Mouse (Mus musculus): Measurements from ENCODE around the gene Siglec1. TPM values are rescaled to one million over a fixed set of nuclear protein-coding genes. Genes with fewer than 3 reads are reported as not detected.

Gene Siglec1
- polyA plus RNA-seq, 1 experiment from 2014 or later, result 0.10 TPM

DNA sequence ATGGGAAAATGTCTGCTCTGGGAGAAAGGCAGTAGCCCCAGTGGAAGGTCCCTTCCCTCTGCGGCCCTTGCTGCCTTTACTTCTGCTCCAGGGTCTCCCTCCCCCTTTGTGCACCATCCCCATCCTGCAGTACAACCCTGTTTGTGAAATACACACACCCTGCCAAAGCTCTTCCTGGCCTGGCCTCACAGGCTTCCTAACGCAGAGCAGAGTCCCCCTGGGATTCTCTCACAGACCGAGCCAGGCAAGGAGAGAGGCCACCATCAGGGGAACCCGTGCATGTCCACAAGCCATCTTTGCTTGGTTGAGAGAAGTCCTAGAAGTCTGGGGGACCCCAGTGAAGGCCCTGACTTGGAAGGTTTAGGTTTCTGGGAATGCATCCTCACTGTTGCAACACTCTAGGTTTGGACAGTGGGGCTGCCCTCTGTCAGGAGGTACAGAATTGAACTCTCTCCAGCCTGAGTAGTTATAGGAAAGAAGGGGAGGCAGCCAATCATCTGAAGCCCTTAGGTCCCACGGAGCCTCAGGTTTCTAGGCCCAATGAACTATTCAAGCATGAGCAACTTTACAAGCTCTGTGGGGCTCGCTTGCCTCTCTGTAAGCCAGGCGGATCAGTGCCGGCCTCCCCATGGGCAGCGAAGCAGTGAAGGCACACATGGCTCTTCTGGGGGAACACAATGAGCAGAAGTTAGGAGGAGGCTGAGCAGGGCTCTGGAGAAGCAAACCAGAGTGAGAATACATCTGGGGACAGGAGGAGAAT, 26.6 kb downstream of the Siglec1 start:
- no peak for ATAC-seq (ENCODE audit: low FRiP score)
- Histone ChIP-seq H3K4me2 (no peak overlapping the region), H3K27me3 (ENCODE audit: control insufficient read depth, insufficient read depth, low read length) (peaks cover 33% of the 10 kb centered on the region), H3K4me3 (ENCODE audit: low read depth, low read length) (no peak overlapping the region), H3K36me3 (ENCODE audit: control insufficient read depth, insufficient read depth, low read length) (no peaks in the 10 kb centered on the region), H3K27ac (ENCODE audit: low read depth, low read length) (no peak overlapping the region), H3K4me1 (ENCODE audit: control insufficient read depth, insufficient read depth, low read length) (peaks cover 6% of the 10 kb centered on the region; the same call in 1 of the 2 replicates), H3K9me3 (ENCODE audit: control insufficient read depth, low read length) (no peaks in the 10 kb centered on the region), H3K9ac (ENCODE audit: low read length) (no peak overlapping the region)
- no peak for DNase-seq (ENCODE audit: low spot score, missing footprints)
- WGBS, result 54% methylated on average over 9 of the region's 9 CpGs

GRCm38 (mm10) chr2:131059377-131059776, 27.2 kb downstream of the Siglec1 start:
- no peaks in the 10 kb centered on the region for H3K9me3 ChIP-seq (ENCODE audit: control insufficient read depth, low read length)
- no peak overlapping the region for H3K4me2 ChIP-seq
- ATAC-seq (ENCODE audit: low FRiP score), result no peak
- H3K4me3 ChIP-seq (ENCODE audit: low read depth, low read length), result no peak overlapping the region
- H3K27ac ChIP-seq (ENCODE audit: low read depth, low read length), result no peak overlapping the region
- peaks cover 39% of the 10 kb centered on the region for H3K27me3 ChIP-seq (ENCODE audit: control insufficient read depth, insufficient read depth, low read length)
- no peaks in the 10 kb centered on the region for H3K36me3 ChIP-seq (ENCODE audit: control insufficient read depth, insufficient read depth, low read length)
- H3K4me1 ChIP-seq (ENCODE audit: control insufficient read depth, insufficient read depth, low read length), result peaks cover 6% of the 10 kb centered on the region; the same call in 1 of the 2 replicates
- no peak overlapping the region for H3K9ac ChIP-seq (ENCODE audit: low read length)
- DNase-seq (ENCODE audit: low spot score, missing footprints), result no peak
- WGBS, result 86% methylated on average over 1 of the region's 1 CpGs

- Histone ChIP-seq H3K27ac (ENCODE audit: low read depth, low read length) (no peak overlapping the region), H3K36me3 (ENCODE audit: control insufficient read depth, insufficient read depth, low read length) (no peaks in the 10 kb centered on the region), H3K9me3 (ENCODE audit: control insufficient read depth, low read length) (no peaks in the 10 kb centered on the region), H3K4me1 (ENCODE audit: control insufficient read depth, insufficient read depth, low read length) (peaks cover 6% of the 10 kb centered on the region; the same call in 1 of the 2 replicates), H3K4me2 (no peak overlapping the region), H3K9ac (ENCODE audit: low read length) (no peak overlapping the region), H3K4me3 (ENCODE audit: low read depth, low read length) (no peak overlapping the region), H3K27me3 (ENCODE audit: control insufficient read depth, insufficient read depth, low read length) (peaks cover 43% of the 10 kb centered on the region)
- WGBS, result 92% methylated on average over 8 of the region's 8 CpGs
- ATAC-seq (ENCODE audit: low FRiP score) (no peak), DNase-seq (ENCODE audit: low spot score, missing footprints) (no peak)
Measured at GRCm38 (mm10) chr2:131058672-131059071, 27.9 kb downstream of the Siglec1 start.

GRCm38 (mm10) chr2:131056191-131056590, 30.4 kb downstream of the Siglec1 start:
- Histone ChIP-seq H3K4me3 (ENCODE audit: low read depth, low read length) (no peak overlapping the region), H3K27me3 (ENCODE audit: control insufficient read depth, insufficient read depth, low read length) (peaks cover 51% of the 10 kb centered on the region), H3K36me3 (ENCODE audit: control insufficient read depth, insufficient read depth, low read length) (no peaks in the 10 kb centered on the region), H3K4me1 (ENCODE audit: control insufficient read depth, insufficient read depth, low read length) (peaks cover 4% of the 10 kb centered on the region; the same call in 1 of the 2 replicates), H3K4me2 (no peak overlapping the region), H3K9ac (ENCODE audit: low read length) (no peak overlapping the region), H3K27ac (ENCODE audit: low read depth, low read length) (no peak overlapping the region), H3K9me3 (ENCODE audit: control insufficient read depth, low read length) (no peaks in the 10 kb centered on the region)
- 3% methylated on average over 10 of the region's 10 CpGs for WGBS
- peak; percentile 26; the same call in 1 of the 2 replicates for ATAC-seq (ENCODE audit: low FRiP score)
- DNase-seq (ENCODE audit: low spot score, missing footprints), result peak; percentile 87

GRCm38 (mm10) chr2:131055631-131056030, 30.9 kb downstream of the Siglec1 start:
- peaks cover 4% of the 10 kb centered on the region; the same call in 1 of the 2 replicates for H3K4me1 ChIP-seq (ENCODE audit: control insufficient read depth, insufficient read depth, low read length)
- DNase-seq (ENCODE audit: low spot score, missing footprints) (peak; percentile 97), ATAC-seq (ENCODE audit: low FRiP score) (peak; percentile 36; the same call in 1 of the 2 replicates)
- H3K36me3 ChIP-seq (ENCODE audit: control insufficient read depth, insufficient read depth, low read length), result no peaks in the 10 kb centered on the region
- no peaks in the 10 kb centered on the region for H3K9me3 ChIP-seq (ENCODE audit: control insufficient read depth, low read length)
- H3K4me2 ChIP-seq, result peak overlapping the region; percentile 19; the same call in 1 of the 2 replicates
- H3K4me3 ChIP-seq (ENCODE audit: low read depth, low read length), result no peak overlapping the region
- WGBS, result 6% methylated on average over 10 of the region's 10 CpGs
- no peak overlapping the region for H3K27ac ChIP-seq (ENCODE audit: low read depth, low read length)
- peaks cover 51% of the 10 kb centered on the region for H3K27me3 ChIP-seq (ENCODE audit: control insufficient read depth, insufficient read depth, low read length)
- no peak overlapping the region for H3K9ac ChIP-seq (ENCODE audit: low read length)

DNA sequence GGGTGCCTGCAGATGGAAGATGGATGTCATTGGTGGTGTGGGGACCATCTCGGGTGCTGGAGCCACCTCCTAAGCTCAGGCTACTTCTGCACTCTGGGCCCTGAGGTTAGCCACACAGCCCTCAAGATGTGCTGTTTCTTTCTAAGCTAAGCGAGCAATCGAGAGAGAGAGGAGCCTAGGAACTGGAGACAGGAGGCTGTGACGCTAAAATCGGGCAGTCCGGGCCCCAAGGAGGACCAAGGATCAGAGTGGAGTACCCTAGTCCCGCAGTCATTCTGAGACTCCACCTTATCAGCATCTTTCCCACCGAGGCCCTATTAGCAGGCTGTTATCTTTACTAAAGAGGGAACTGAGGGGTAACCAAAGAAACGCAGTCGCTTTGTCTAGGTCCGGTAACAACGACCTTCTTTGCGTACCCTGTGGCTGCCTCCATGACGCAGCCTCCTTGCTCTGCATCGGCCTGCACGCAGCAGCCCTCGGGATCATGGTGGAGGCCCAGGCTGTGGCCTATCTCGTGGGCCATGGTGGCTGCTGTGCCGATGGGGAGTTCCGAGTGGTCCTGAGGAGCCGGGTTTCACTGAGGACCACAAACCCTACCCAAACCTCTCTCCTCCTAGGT, 31.8 kb downstream of the Siglec1 start:
- H3K4me1 ChIP-seq (ENCODE audit: control insufficient read depth, insufficient read depth, low read length), result peaks cover 4% of the 10 kb centered on the region; the same call in 1 of the 2 replicates
- H3K9me3 ChIP-seq (ENCODE audit: control insufficient read depth, low read length), result no peaks in the 10 kb centered on the region
- H3K27me3 ChIP-seq (ENCODE audit: control insufficient read depth, insufficient read depth, low read length), result peaks cover 51% of the 10 kb centered on the region
- H3K9ac ChIP-seq (ENCODE audit: low read length), result no peak overlapping the region
- WGBS, result 4% methylated on average over 21 of the region's 21 CpGs
- no peak overlapping the region for H3K27ac ChIP-seq (ENCODE audit: low read depth, low read length)
- ATAC-seq (ENCODE audit: low FRiP score) (no peak), DNase-seq (ENCODE audit: low spot score, missing footprints) (peak; percentile 93)
- H3K4me3 ChIP-seq (ENCODE audit: low read depth, low read length), result peak overlapping the region; percentile 5
- H3K36me3 ChIP-seq (ENCODE audit: control insufficient read depth, insufficient read depth, low read length), result no peaks in the 10 kb centered on the region
- peak overlapping the region; percentile 41 for H3K4me2 ChIP-seq

DNA sequence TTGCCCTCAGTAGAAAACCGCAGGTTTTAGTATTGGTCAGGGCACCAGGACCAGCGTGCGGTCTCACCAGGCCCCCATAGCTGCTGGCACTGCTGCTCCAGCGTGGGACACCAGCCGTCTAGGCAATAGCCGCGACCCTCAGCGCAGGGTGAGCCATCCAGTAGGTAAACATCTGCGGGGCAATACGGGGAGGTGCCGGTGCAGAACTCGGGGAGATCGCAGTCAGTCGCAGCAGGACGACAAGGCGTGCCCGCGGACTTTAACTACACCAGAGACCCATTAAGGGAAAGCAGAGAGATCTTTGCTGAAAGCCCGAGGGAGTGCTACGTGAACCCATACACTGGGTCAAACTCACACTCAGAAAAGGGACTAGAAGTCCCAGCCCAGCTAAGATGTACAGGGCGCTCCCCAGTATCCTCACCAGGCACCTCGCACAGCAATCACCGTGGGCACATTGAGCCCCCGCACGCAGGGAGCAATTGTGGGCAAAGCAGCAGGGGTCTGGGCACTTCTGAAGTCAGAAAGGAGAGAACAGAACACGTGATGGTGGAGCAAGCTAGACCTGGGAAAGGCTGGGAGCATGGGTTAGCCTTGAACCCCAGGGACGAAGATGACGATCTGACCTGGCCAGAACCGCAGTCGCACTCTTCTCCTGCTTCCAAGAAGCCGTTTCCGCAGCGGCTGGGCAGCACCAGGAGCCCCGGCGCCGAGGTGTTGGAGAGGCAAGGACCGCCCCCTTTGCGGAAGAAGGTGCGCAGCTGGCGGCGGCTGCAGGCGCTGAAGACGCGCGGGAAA, 32.5 kb downstream of the Siglec1 start:
- ATAC-seq (ENCODE audit: low FRiP score), result no peak
- Histone ChIP-seq H3K4me3 (ENCODE audit: low read depth, low read length) (peak overlapping the region; percentile 5), H3K9me3 (ENCODE audit: control insufficient read depth, low read length) (no peaks in the 10 kb centered on the region), H3K4me1 (ENCODE audit: control insufficient read depth, insufficient read depth, low read length) (peaks cover 4% of the 10 kb centered on the region; the same call in 1 of the 2 replicates), H3K27me3 (ENCODE audit: control insufficient read depth, insufficient read depth, low read length) (peaks cover 51% of the 10 kb centered on the region), H3K36me3 (ENCODE audit: control insufficient read depth, insufficient read depth, low read length) (no peaks in the 10 kb centered on the region), H3K9ac (ENCODE audit: low read length) (no peak overlapping the region), H3K27ac (ENCODE audit: low read depth, low read length) (no peak overlapping the region), H3K4me2 (peak overlapping the region; percentile 41)
- DNase-seq (ENCODE audit: low spot score, missing footprints), result peak; percentile 91
- WGBS, result 2% methylated on average over 45 of the region's 45 CpGs

GRCm38 (mm10) chr2:131052862-131053418, 33.6 kb downstream of the Siglec1 start:
- Histone ChIP-seq H3K27me3 (ENCODE audit: control insufficient read depth, insufficient read depth, low read length) (peaks cover 51% of the 10 kb centered on the region), H3K4me1 (ENCODE audit: control insufficient read depth, insufficient read depth, low read length) (peaks cover 4% of the 10 kb centered on the region; the same call in 1 of the 2 replicates), H3K4me2 (no peak overlapping the region), H3K9me3 (ENCODE audit: control insufficient read depth, low read length) (no peaks in the 10 kb centered on the region), H3K27ac (ENCODE audit: low read depth, low read length) (no peak overlapping the region), H3K4me3 (ENCODE audit: low read depth, low read length) (no peak overlapping the region), H3K36me3 (ENCODE audit: control insufficient read depth, insufficient read depth, low read length) (no peaks in the 10 kb centered on the region), H3K9ac (ENCODE audit: low read length) (no peak overlapping the region)
- no peak for ATAC-seq (ENCODE audit: low FRiP score)
- no peak for DNase-seq (ENCODE audit: low spot score, missing footprints)
- WGBS, result 66% methylated on average over 6 of the region's 6 CpGs

All from midbrain, embryonic 11.5 days (tissue).